Mouse (Mus musculus): Measurements from ENCODE around the gene Dgkd. TPM values are rescaled to one million over a fixed set of nuclear protein-coding genes. Genes with fewer than 3 reads are reported as not detected.

Gene Dgkd
- polyA plus RNA-seq, 1 experiment from 2014 or later: 35.3 TPM

- no peaks in the 10 kb centered on the region for H3K27me3 ChIP-seq (ENCODE audit: control insufficient read depth, insufficient read depth, low read length)
- H3K27ac ChIP-seq (ENCODE audit: low read depth, low read length): no peak overlapping the region
- peak overlapping the region; percentile 98; the same call in 1 of the 2 replicates for H3K4me3 ChIP-seq (ENCODE audit: low read depth, low read length)
- peak; percentile 83 for DNase-seq (ENCODE audit: low spot score, missing footprints)
- H3K9me3 ChIP-seq (ENCODE audit: control insufficient read depth, low read length): no peaks in the 10 kb centered on the region
- H3K36me3 ChIP-seq (ENCODE audit: control insufficient read depth, insufficient read depth, low read length): no peaks in the 10 kb centered on the region
- H3K4me2 ChIP-seq: peak overlapping the region; percentile 70
- peak overlapping the region; percentile 27 for H3K9ac ChIP-seq (ENCODE audit: low read length)
- H3K4me1 ChIP-seq (ENCODE audit: control insufficient read depth, insufficient read depth, low read length): peaks cover 15% of the 10 kb centered on the region
- no peak for ATAC-seq (ENCODE audit: low FRiP score)
- WGBS: 41% methylated on average over 2 of the region's 2 CpGs
Measured at GRCm38 (mm10) chr1:87854851-87855251, 1.8 kb downstream of the Dgkd start.

DNA sequence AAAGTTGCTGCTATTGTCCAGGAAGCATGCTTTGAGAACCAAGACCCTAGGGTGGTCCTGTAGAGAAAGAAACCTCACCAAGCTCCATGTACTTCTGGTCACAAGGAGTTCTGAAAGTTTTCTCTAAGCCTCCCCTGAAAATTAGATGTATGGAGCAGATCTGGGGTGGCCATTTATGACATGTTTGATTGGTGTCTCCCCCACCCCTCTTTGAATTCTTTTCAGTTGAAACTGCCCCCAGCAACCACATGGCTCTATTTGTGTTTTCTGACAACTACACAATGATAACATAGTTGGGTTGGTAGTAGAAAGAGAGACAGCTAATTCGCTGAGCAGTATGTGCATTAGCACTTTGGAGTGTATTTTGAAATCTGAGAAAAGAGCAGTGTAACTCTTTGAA, 2.4 kb downstream of the Dgkd start:
- H3K4me3 ChIP-seq (ENCODE audit: low read depth, low read length): no peak overlapping the region
- WGBS: 87% methylated on average over 1 of the region's 1 CpGs
- no peak overlapping the region for H3K4me2 ChIP-seq

DNA sequence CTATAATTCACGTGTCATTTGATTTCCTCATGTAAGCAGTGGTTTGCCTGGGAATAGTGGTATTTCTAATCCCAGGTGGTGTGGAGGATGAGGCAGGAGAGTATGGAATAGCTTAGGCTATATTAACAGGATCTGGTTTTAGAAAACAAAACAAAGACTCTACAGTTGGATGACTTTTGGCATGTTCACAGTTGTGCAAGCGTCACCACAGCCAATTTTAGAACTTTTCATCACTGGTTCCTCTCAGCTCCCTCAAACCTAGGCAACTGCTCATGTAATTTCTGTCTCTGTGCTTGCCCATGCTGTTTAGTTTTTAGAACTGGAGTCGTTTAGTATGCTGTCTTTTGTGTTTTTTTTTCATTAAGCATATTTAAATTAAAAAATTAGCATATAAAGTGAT, 3.7 kb downstream of the Dgkd start:
- no peak for ATAC-seq (ENCODE audit: low FRiP score)
- H3K27me3 ChIP-seq (ENCODE audit: control insufficient read depth, insufficient read depth, low read length): no peaks in the 10 kb centered on the region
- H3K27ac ChIP-seq (ENCODE audit: low read depth, low read length): no peak overlapping the region
- no peak for DNase-seq (ENCODE audit: low spot score, missing footprints)
- WGBS: 89% methylated on average over 3 of the region's 3 CpGs
- peaks cover 15% of the 10 kb centered on the region for H3K4me1 ChIP-seq (ENCODE audit: control insufficient read depth, insufficient read depth, low read length)
- no peak overlapping the region for H3K9ac ChIP-seq (ENCODE audit: low read length)
- H3K9me3 ChIP-seq (ENCODE audit: control insufficient read depth, low read length): no peaks in the 10 kb centered on the region
- no peaks in the 10 kb centered on the region for H3K36me3 ChIP-seq (ENCODE audit: control insufficient read depth, insufficient read depth, low read length)
- H3K4me3 ChIP-seq (ENCODE audit: low read depth, low read length): no peak overlapping the region
- H3K4me2 ChIP-seq: no peak overlapping the region

More for the DNA sequence above, 2.4 kb downstream of the Dgkd start:
- no peaks in the 10 kb centered on the region for H3K36me3 ChIP-seq (ENCODE audit: control insufficient read depth, insufficient read depth, low read length)
- H3K9me3 ChIP-seq (ENCODE audit: control insufficient read depth, low read length): no peaks in the 10 kb centered on the region
- H3K27ac ChIP-seq (ENCODE audit: low read depth, low read length): no peak overlapping the region
- peaks cover 15% of the 10 kb centered on the region for H3K4me1 ChIP-seq (ENCODE audit: control insufficient read depth, insufficient read depth, low read length)
- ATAC-seq (ENCODE audit: low FRiP score) (no peak), DNase-seq (ENCODE audit: low spot score, missing footprints) (peak; percentile 86)
- H3K9ac ChIP-seq (ENCODE audit: low read length): no peak overlapping the region
- H3K27me3 ChIP-seq (ENCODE audit: control insufficient read depth, insufficient read depth, low read length): no peaks in the 10 kb centered on the region

GRCm38 (mm10) chr1:87858031-87858430, 4.9 kb downstream of the Dgkd start:
- DNase-seq (ENCODE audit: low spot score, missing footprints) (no peak), ATAC-seq (ENCODE audit: low FRiP score) (no peak)
- Histone ChIP-seq H3K4me3 (ENCODE audit: low read depth, low read length) (no peak overlapping the region), H3K9me3 (ENCODE audit: control insufficient read depth, low read length) (no peaks in the 10 kb centered on the region), H3K4me2 (no peak overlapping the region), H3K27ac (ENCODE audit: low read depth, low read length) (no peak overlapping the region), H3K36me3 (ENCODE audit: control insufficient read depth, insufficient read depth, low read length) (no peaks in the 10 kb centered on the region), H3K9ac (ENCODE audit: low read length) (no peak overlapping the region), H3K27me3 (ENCODE audit: control insufficient read depth, insufficient read depth, low read length) (no peaks in the 10 kb centered on the region), H3K4me1 (ENCODE audit: control insufficient read depth, insufficient read depth, low read length) (peaks cover 15% of the 10 kb centered on the region)
- WGBS: 100% methylated on average over 1 of the region's 1 CpGs

- ATAC-seq (ENCODE audit: low FRiP score): no peak
- no peaks in the 10 kb centered on the region for H3K36me3 ChIP-seq (ENCODE audit: control insufficient read depth, insufficient read depth, low read length)
- H3K9me3 ChIP-seq (ENCODE audit: control insufficient read depth, low read length): no peaks in the 10 kb centered on the region
- H3K4me3 ChIP-seq (ENCODE audit: low read depth, low read length): no peak overlapping the region
- no peak overlapping the region for H3K27ac ChIP-seq (ENCODE audit: low read depth, low read length)
- peaks cover 15% of the 10 kb centered on the region for H3K4me1 ChIP-seq (ENCODE audit: control insufficient read depth, insufficient read depth, low read length)
- no peaks in the 10 kb centered on the region for H3K27me3 ChIP-seq (ENCODE audit: control insufficient read depth, insufficient read depth, low read length)
- DNase-seq (ENCODE audit: low spot score, missing footprints): no peak
- 89% methylated on average over 2 of the region's 2 CpGs for WGBS
- H3K4me2 ChIP-seq: no peak overlapping the region
- H3K9ac ChIP-seq (ENCODE audit: low read length): no peak overlapping the region
Measured at GRCm38 (mm10) chr1:87858529-87858928, 5.4 kb downstream of the Dgkd start.

DNA sequence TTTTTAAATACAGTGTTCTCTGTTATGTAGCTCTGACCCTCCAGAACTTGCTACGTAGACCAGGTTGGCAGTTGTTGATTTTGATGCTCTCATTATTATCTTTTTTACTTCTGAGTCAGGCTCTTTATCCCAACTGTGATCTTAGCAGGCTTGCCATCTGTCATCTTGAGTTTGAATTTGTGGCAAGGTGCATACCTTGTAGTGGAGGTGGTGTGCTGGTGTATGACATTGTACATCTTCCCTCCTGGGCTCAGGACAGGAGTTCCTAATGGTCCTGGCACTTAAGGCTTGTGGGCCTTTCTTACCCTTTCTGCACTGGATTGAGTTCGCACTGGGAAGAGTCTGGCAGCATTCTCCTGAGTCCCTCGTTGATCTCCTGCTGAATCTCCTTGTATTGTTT, 10.5 kb downstream of the Dgkd start:
- no peak overlapping the region for H3K9ac ChIP-seq (ENCODE audit: low read length)
- H3K4me1 ChIP-seq (ENCODE audit: control insufficient read depth, insufficient read depth, low read length): no peaks in the 10 kb centered on the region
- 76% methylated on average over 3 of the region's 3 CpGs for WGBS
- ATAC-seq (ENCODE audit: low FRiP score) (no peak), DNase-seq (ENCODE audit: low spot score, missing footprints) (no peak)
- H3K36me3 ChIP-seq (ENCODE audit: control insufficient read depth, insufficient read depth, low read length): no peaks in the 10 kb centered on the region
- no peak overlapping the region for H3K4me3 ChIP-seq (ENCODE audit: low read depth, low read length)
- H3K9me3 ChIP-seq (ENCODE audit: control insufficient read depth, low read length): no peaks in the 10 kb centered on the region
- H3K27ac ChIP-seq (ENCODE audit: low read depth, low read length): no peak overlapping the region
- H3K27me3 ChIP-seq (ENCODE audit: control insufficient read depth, insufficient read depth, low read length): no peaks in the 10 kb centered on the region
- no peak overlapping the region for H3K4me2 ChIP-seq

DNA sequence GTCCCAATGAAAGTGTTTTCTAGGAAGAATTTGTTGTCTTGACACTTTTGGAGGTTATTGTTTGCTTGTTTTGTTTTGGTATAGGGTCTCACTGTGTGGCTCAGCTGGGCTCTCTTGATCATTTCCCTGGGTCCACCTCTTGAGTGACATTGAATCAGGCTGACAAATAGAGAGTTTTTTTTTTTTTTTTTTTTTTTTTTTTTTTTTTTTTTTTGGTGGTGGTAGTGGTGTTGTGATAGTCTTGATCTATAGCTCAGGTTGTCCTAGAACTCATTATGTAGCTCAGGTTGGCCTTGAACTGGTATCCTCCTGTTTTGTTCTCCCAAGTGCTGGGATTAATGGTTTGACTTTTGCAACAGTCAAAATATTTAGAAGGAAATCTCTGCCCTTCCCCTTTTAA, 11.8 kb downstream of the Dgkd start:
- Histone ChIP-seq H3K27ac (ENCODE audit: low read depth, low read length) (no peak overlapping the region), H3K36me3 (ENCODE audit: control insufficient read depth, insufficient read depth, low read length) (no peaks in the 10 kb centered on the region), H3K9ac (ENCODE audit: low read length) (no peak overlapping the region), H3K27me3 (ENCODE audit: control insufficient read depth, insufficient read depth, low read length) (no peaks in the 10 kb centered on the region), H3K4me1 (ENCODE audit: control insufficient read depth, insufficient read depth, low read length) (no peaks in the 10 kb centered on the region), H3K9me3 (ENCODE audit: control insufficient read depth, low read length) (no peaks in the 10 kb centered on the region), H3K4me2 (no peak overlapping the region), H3K4me3 (ENCODE audit: low read depth, low read length) (no peak overlapping the region)
- DNase-seq (ENCODE audit: low spot score, missing footprints): no peak
- no peak for ATAC-seq (ENCODE audit: low FRiP score)

DNA sequence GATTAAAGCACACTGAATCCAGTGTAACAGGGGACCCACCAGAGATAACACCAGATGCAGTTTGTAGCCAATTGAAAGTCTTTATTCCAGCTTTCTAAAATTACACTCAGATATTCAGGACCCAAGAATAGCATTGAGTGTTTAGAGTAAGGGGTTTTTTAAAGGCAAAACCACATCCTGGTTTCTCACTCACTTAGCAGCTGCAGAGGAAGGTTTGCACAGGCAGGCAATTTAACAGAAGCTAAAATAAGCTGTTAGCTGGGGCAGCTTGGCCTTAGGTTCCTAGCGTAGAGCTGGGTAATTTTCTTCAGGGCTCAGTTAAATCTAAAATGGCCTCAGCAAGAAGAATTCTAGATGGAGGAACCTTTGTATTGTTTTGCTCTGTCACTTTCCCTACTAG, 13.6 kb downstream of the Dgkd start:
- H3K36me3 ChIP-seq (ENCODE audit: control insufficient read depth, insufficient read depth, low read length): no peaks in the 10 kb centered on the region
- H3K9ac ChIP-seq (ENCODE audit: low read length): no peak overlapping the region
- H3K27me3 ChIP-seq (ENCODE audit: control insufficient read depth, insufficient read depth, low read length): no peaks in the 10 kb centered on the region
- no peak overlapping the region for H3K4me3 ChIP-seq (ENCODE audit: low read depth, low read length)
- 88% methylated on average over 1 of the region's 1 CpGs for WGBS
- H3K27ac ChIP-seq (ENCODE audit: low read depth, low read length): no peak overlapping the region
- DNase-seq (ENCODE audit: low spot score, missing footprints) (no peak), ATAC-seq (ENCODE audit: low FRiP score) (no peak)
- no peak overlapping the region for H3K4me2 ChIP-seq
- no peaks in the 10 kb centered on the region for H3K4me1 ChIP-seq (ENCODE audit: control insufficient read depth, insufficient read depth, low read length)
- H3K9me3 ChIP-seq (ENCODE audit: control insufficient read depth, low read length): no peaks in the 10 kb centered on the region

DNA sequence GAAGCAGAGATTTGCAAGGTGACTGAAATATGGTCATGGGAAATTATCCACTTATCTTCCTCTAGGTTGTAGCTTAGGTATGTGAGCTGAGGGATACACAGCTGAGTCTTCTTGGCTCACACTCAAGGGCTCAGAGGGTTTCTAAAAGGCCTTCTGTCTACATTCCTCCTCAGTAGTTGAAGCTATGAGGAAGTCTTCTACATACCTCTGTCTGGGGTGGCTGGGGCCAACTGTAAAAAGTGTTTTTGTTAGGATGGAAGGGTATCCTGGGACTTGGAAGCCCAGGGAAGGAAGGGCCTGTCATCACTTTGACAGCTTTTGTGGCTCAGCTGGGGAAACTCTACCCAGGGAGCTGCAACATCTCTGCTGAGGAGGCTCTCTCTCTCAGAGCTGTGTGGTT, 18.5 kb downstream of the Dgkd start:
- no peaks in the 10 kb centered on the region for H3K4me1 ChIP-seq (ENCODE audit: control insufficient read depth, insufficient read depth, low read length)
- no peak overlapping the region for H3K9ac ChIP-seq (ENCODE audit: low read length)
- ATAC-seq (ENCODE audit: low FRiP score): no peak
- no peak overlapping the region for H3K27ac ChIP-seq (ENCODE audit: low read depth, low read length)
- no peak overlapping the region for H3K4me3 ChIP-seq (ENCODE audit: low read depth, low read length)
- no peaks in the 10 kb centered on the region for H3K36me3 ChIP-seq (ENCODE audit: control insufficient read depth, insufficient read depth, low read length)
- no peak overlapping the region for H3K4me2 ChIP-seq
- H3K9me3 ChIP-seq (ENCODE audit: control insufficient read depth, low read length): no peaks in the 10 kb centered on the region
- DNase-seq (ENCODE audit: low spot score, missing footprints): no peak
- no peaks in the 10 kb centered on the region for H3K27me3 ChIP-seq (ENCODE audit: control insufficient read depth, insufficient read depth, low read length)

DNA sequence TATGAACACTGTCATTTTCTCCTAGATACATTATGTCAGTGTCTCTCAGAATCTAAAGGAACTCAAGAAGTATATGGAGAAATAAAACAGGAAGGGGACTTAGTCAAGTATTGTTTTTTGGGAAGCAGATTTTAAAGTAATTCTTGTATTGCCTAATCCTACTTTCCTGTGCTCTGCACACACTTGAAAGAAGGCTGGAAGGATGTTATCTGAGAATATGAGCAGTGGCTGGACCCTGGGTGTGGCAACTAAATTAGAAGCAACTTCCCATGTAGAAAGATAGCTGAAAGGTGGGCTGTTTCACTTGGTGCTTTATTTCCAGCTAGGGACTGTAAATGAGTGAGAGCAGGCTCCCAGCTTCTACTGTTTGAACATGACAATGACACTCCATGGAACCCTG, 20.0 kb downstream of the Dgkd start:
- Histone ChIP-seq H3K27ac (ENCODE audit: low read depth, low read length) (no peak overlapping the region), H3K9ac (ENCODE audit: low read length) (no peak overlapping the region), H3K4me2 (no peak overlapping the region), H3K9me3 (ENCODE audit: control insufficient read depth, low read length) (no peaks in the 10 kb centered on the region), H3K4me3 (ENCODE audit: low read depth, low read length) (no peak overlapping the region), H3K36me3 (ENCODE audit: control insufficient read depth, insufficient read depth, low read length) (no peaks in the 10 kb centered on the region), H3K4me1 (ENCODE audit: control insufficient read depth, insufficient read depth, low read length) (no peaks in the 10 kb centered on the region), H3K27me3 (ENCODE audit: control insufficient read depth, insufficient read depth, low read length) (no peaks in the 10 kb centered on the region)
- DNase-seq (ENCODE audit: low spot score, missing footprints) (no peak), ATAC-seq (ENCODE audit: low FRiP score) (no peak)
